Mouse (Mus musculus): ENCODE data around the gene Car14.

DNA sequence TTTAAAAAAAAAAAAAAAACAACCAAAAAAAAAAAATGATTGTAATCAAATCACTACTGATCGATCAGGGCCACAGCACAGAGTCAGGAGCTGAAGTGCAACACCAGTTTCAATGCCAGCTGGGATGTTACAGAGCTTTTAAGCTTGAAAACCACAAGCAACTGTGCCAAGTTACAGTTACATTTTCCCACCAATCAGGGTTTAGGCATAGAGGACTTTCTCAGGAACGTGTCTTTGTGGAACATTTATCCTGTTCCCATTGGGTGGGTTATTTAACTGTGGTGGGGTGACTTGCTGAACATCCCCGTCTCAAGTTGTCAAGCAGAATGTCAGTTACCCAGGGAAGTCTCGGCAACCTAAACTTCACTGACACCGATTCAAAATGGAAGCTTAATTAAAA lies 20.6 kb upstream of the Car14 start:
- TF ChIP-seq EP300 (IDR thresholded peaks at IDR 0.05; ENCODE audit: low read depth in 1 of 2, low read length in 2 of 2): no peak
- no peak for TF ChIP-seq MAZ (IDR thresholded peaks at IDR 0.05; ENCODE audit: low read depth, low read length)
- TF ChIP-seq ZNF384 (IDR thresholded peaks at IDR 0.05; ENCODE audit: low read depth, low read length): peak; percentile 54
- TF ChIP-seq SMC3 (IDR thresholded peaks at IDR 0.05; ENCODE audit: low read depth, low read length): no peak
- no peak for TF ChIP-seq UBTF (IDR thresholded peaks at IDR 0.05; ENCODE audit: borderline replicate concordance, insufficient read depth, low read depth, low read length)
- no peak for TF ChIP-seq HCFC1 (IDR thresholded peaks at IDR 0.05; ENCODE audit: low read depth, low read length)
- TF ChIP-seq POLR2A (IDR thresholded peaks at IDR 0.05; ENCODE audit: control insufficient read depth in 1 of 2, insufficient read depth in 1 of 2, low read depth in 1 of 2, low read length in 2 of 2, poor library complexity in 1 of 2): no peak
- no peak for TF ChIP-seq CHD1 (IDR thresholded peaks at IDR 0.05; ENCODE audit: low read depth, low read length)
- TF ChIP-seq RAD21 (IDR thresholded peaks at IDR 0.05; ENCODE audit: low read depth, low read length): no peak
- no peak for TF ChIP-seq CTCF (IDR thresholded peaks at IDR 0.05 in 2 of 3, conservative IDR thresholded peaks at IDR 0.05 in 1 of 3; ENCODE audit: control insufficient read depth in 1 of 3, insufficient read depth in 1 of 3, low read depth in 2 of 3, low read length in 3 of 3, poor library complexity in 1 of 3, severe bottlenecking in 1 of 3)
- TF ChIP-seq GATA1 (IDR thresholded peaks at IDR 0.05; ENCODE audit: low read depth, low read length): no peak

Measured in MEL (cell line).